Mouse (Mus musculus) embryonic facial prominence, embryonic 13.5 days (tissue): ENCODE measurements around the gene Nfix. TPM values are rescaled to one million over a fixed set of nuclear protein-coding genes. Genes with fewer than 3 reads are reported as not detected.

Experiments
- ATAC-seq: fragments of 200-750 bp; cut with Nextera tagmentation; 2 replicates; pipeline ENCODE4 v1.8.0; 2017; ENCODE audit warnings: low read depth; ENCODE audit not compliant: insufficient number of reproducible peaks, insufficient read depth, low FRiP score, low TSS enrichment
- H3K27ac ChIP-seq: fragments of 300-500 bp; sonication (generic); 2 replicates; pipeline ENCODE4 v1.5.1; 2015; ENCODE audit warnings: moderate library complexity, mild to moderate bottlenecking, inconsistent platforms
- H3K27me3 ChIP-seq: fragments of 300-500 bp; sonication (generic); 2 replicates; pipeline ENCODE4 v1.6.1; 2015; ENCODE audit warnings: mild to moderate bottlenecking, inconsistent platforms
- H3K36me3 ChIP-seq: fragments of 300-500 bp; sonication (generic); 2 replicates; pipeline ENCODE4 v1.6.1; 2015; ENCODE audit warnings: mild to moderate bottlenecking, inconsistent platforms
- H3K4me1 ChIP-seq: fragments of 300-500 bp; sonication (generic); 2 replicates; pipeline ENCODE4 v1.6.1; 2015; ENCODE audit warnings: inconsistent platforms
- H3K4me2 ChIP-seq: fragments of 300-500 bp; sonication (generic); 2 replicates; pipeline ENCODE4 v1.6.1; 2015; ENCODE audit warnings: moderate library complexity, mild to moderate bottlenecking, inconsistent platforms
- H3K4me3 ChIP-seq: fragments of 300-500 bp; sonication (generic); 2 replicates; pipeline ENCODE4 v1.5.1; 2015; ENCODE audit warnings: mild to moderate bottlenecking, inconsistent platforms
- H3K9ac ChIP-seq: fragments of 300-500 bp; sonication (generic); 2 replicates; pipeline ENCODE4 v1.6.1; 2015; ENCODE audit warnings: mild to moderate bottlenecking, inconsistent platforms
- H3K9me3 ChIP-seq: fragments of 300-500 bp; sonication (generic); 2 replicates; pipeline ENCODE4 v1.6.1; 2016; ENCODE audit warnings: inconsistent platforms
- WGBS: fragments of 180-500 bp; shearing (Covaris S2); methylation state at CpG from one replicate; pipeline ENCODE4 v1.1.7; 2015; ENCODE audit warnings: mixed read lengths; 5-methylcytosine and 5-hydroxymethylcytosine counted together
- polyA plus RNA-seq: library from polyadenylated mRNA; unstranded; fragments of >200 nt; fragmentation: Nextera tagmentation; extraction: Ambion mirVana; gene quantifications from 2 replicates; pipeline ENCODE4 v1.2.1, GENCODE M21; 2015

Gene Nfix
- polyA plus RNA-seq, result 37.0 and 42.9 TPM in 2 replicates

GRCm38 (mm10) chr8:84799999-84800831, at the start of gene Nfix:
Gene Nfix, minus strand, starts transcription at chr8:84800344.
- ATAC-seq, result peak; percentile 8; the same call in 1 of the 2 replicates
- peak within 1 kb of the TSS; percentile 98 for H3K4me3 ChIP-seq
- 3% methylated on average over 35 of the region's 125 CpGs for WGBS
- H3K4me1 ChIP-seq, result peaks cover 48% of the 10 kb centered on the region
- peaks cover 77% of the 10 kb centered on the region for H3K27me3 ChIP-seq
- peak within 1 kb of the TSS; percentile 92 for H3K27ac ChIP-seq
- peak within 1 kb of the TSS; percentile 97 for H3K9ac ChIP-seq
- no peaks in the 10 kb centered on the region for H3K9me3 ChIP-seq
- peaks cover 20% of the 10 kb centered on the region for H3K36me3 ChIP-seq
- H3K4me2 ChIP-seq, result peak within 1 kb of the TSS; percentile 83

DNA sequence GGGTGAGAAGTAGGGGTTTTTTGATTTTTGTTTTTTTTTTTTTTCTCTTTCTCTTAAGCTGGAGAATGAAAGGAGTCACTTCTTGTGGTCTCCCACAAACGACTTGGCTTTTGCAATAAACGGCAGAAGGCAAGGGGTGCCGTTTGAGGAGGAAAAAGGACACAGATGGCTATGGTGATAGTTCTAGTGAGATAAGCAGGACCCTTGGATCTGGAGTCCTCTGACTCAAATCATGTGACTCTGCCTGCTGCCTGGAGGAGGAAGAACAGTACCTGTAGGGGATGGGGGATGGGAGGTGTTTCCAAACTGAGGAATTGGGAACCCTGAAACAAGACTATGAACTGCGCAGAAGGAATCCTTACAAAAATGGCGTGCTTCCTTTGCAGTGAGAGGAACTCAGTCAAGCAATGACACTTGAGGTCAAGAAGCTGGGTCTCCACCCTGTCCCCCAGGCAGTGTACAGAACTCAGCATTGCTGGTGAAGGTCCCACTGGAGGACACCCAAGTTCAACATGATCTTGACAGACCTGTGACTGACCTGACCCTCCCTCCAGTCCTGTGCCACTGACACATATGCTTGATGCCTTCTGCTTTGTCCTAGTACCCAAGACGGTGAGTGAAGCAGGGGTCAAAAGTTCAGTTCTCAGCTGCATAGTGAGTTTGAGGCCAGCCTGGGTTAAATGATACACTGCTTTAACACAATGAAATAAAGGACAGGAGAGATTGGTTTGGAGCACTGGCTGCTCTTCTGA, 47.7 kb upstream of the Nfix start:
- Histone ChIP-seq H3K4me1 (peaks cover 37% of the 10 kb centered on the region), H3K4me2 (peak overlapping the region; percentile 75), H3K9ac (peak overlapping the region; percentile 74), H3K9me3 (no peaks in the 10 kb centered on the region), H3K4me3 (peak overlapping the region; percentile 97), H3K36me3 (peaks cover 28% of the 10 kb centered on the region), H3K27me3 (no peaks in the 10 kb centered on the region), H3K27ac (peak overlapping the region; percentile 80)
- no peak for ATAC-seq
- 38% methylated on average over 6 of the region's 6 CpGs for WGBS

GRCm38 (mm10) chr8:84846722-84847572, 46.8 kb upstream of the Nfix start, which contains the start of gene Calr:
Gene Calr, minus strand, starts transcription at chr8:84846934.
- under 1% methylated on average over 55 of the region's 55 CpGs for WGBS
- Histone ChIP-seq H3K27me3 (no peaks in the 10 kb centered on the region), H3K9me3 (no peaks in the 10 kb centered on the region), H3K27ac (peak within 1 kb of the TSS; percentile 88), H3K4me2 (peak within 1 kb of the TSS; percentile 84), H3K4me1 (peaks cover 42% of the 10 kb centered on the region), H3K9ac (peak within 1 kb of the TSS; percentile 97), H3K4me3 (peak within 1 kb of the TSS; percentile 97), H3K36me3 (peaks cover 37% of the 10 kb centered on the region)
- ATAC-seq, result peak; percentile 99

DNA sequence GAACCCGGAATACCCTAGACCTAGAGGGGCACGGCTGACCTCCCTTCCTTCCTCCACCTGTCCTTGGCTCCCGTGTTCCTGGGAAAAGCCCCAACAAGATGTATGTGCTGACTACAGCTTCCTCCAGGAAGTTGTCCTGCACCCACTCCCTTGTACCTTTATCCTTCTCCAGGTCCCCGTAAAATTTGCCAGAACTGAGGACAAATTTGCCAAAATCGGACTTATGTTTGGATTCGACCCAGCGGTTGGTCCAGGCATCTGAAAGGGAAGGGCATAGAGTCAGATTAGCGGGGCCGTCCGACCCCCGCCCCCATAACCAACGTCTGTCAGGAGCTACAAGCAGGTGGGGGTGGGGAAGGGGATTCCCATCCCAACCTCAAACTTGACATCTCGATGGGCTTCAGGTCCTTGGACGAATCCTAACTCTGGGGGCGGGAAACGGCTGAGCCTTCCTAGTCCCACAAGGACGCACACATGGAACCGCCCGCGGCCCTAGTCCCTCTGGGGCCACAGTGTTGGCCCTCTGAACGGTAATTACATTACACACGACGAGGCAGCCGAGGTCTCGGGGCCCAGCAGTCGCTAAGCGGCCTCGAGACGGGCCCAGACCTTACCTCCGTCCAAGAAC, 46.1 kb upstream of the Nfix start:
- H3K27me3 ChIP-seq, result no peaks in the 10 kb centered on the region
- WGBS, result under 1% methylated on average over 30 of the region's 30 CpGs
- peaks cover 45% of the 10 kb centered on the region for H3K36me3 ChIP-seq
- H3K4me2 ChIP-seq, result peak overlapping the region; percentile 84
- peak overlapping the region; percentile 97 for H3K4me3 ChIP-seq
- H3K4me1 ChIP-seq, result peaks cover 42% of the 10 kb centered on the region
- peak overlapping the region; percentile 88 for H3K27ac ChIP-seq
- peak; percentile 0; the same call in 1 of the 2 replicates for ATAC-seq
- no peaks in the 10 kb centered on the region for H3K9me3 ChIP-seq
- H3K9ac ChIP-seq, result peak overlapping the region; percentile 97

GRCm38 (mm10) chr8:84845355-84846093, 45.4 kb upstream of the Nfix start:
- WGBS, result 13% methylated on average over 12 of the region's 12 CpGs
- Histone ChIP-seq H3K4me3 (peak overlapping the region; percentile 97), H3K4me1 (peaks cover 42% of the 10 kb centered on the region), H3K4me2 (peak overlapping the region; percentile 84), H3K27me3 (no peaks in the 10 kb centered on the region), H3K27ac (0 out of 2 replicates have a peak overlapping the region, but pooled peaks have one; percentile 88), H3K36me3 (peaks cover 46% of the 10 kb centered on the region), H3K9me3 (no peaks in the 10 kb centered on the region), H3K9ac (peak overlapping the region; percentile 97)
- ATAC-seq, result no peak

DNA sequence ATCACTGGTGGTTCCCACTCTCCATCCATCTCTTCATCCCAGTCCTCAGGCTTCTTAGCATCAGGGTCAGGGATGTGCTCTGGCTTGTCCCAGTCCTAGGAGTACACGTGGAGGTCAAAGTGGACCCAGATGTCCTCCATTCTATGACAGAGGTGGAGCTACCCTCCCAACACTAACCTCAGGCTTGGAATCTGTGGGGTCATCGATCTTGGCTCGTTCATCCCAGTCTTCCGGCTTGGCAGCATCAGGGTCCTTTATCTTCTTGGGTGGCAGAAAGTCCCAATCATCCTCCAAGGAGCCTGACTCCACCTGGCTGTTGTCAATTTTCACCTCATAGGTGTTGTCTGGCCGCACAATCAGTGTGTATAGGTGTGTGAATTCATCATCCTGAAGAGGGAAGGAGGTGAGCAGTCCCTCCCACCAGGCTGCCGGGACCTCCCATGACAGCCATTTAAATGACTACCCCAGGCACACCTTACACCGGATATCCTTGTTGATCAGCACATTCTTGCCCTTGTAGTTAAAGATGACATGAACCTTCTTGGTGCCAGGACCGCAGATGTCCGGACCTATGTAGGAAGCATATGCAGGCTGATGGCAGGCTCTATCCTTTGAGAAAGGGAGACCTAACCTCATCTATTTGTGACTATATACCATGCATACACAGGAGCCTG, 44.4 kb upstream of the Nfix start:
- Histone ChIP-seq H3K9me3 (no peaks in the 10 kb centered on the region), H3K4me2 (peak overlapping the region; percentile 84), H3K27ac (peak overlapping the region; percentile 39; the same call in 1 of the 2 replicates), H3K4me1 (peaks cover 45% of the 10 kb centered on the region), H3K4me3 (peak overlapping the region; percentile 97), H3K36me3 (peaks cover 46% of the 10 kb centered on the region), H3K27me3 (no peaks in the 10 kb centered on the region), H3K9ac (peak overlapping the region; percentile 97)
- ATAC-seq, result no peak
- WGBS, result 82% methylated on average over 9 of the region's 9 CpGs

DNA sequence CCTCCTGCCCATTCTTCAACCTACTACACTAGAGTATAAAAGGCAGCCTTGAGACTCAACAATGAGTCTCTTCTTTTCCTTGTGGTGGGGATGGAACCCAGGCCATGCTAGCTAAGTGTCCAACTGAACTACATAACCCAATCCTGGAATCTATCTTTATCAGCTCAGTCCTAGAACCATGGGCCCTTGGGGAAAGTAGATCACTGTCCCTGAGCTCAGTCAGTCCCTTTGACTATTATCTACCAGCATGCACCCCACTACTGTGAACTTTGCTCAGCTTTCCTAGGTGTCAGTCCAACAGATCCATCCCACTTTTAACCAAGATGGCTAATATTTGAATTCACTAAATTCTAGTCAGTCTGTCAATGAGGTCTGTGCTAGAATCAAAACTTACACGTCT, 41.4 kb upstream of the Nfix start:
- 77% methylated on average over 1 of the region's 1 CpGs for WGBS
- Histone ChIP-seq H3K4me2 (no peak overlapping the region), H3K27ac (no peak overlapping the region), H3K4me3 (peak overlapping the region; percentile 0; the same call in 1 of the 2 replicates), H3K9ac (0 out of 2 replicates have a peak overlapping the region, but pooled peaks have one; percentile 27), H3K27me3 (no peaks in the 10 kb centered on the region), H3K4me1 (peaks cover 62% of the 10 kb centered on the region), H3K9me3 (no peaks in the 10 kb centered on the region), H3K36me3 (peaks cover 74% of the 10 kb centered on the region)
- no peak for ATAC-seq

DNA sequence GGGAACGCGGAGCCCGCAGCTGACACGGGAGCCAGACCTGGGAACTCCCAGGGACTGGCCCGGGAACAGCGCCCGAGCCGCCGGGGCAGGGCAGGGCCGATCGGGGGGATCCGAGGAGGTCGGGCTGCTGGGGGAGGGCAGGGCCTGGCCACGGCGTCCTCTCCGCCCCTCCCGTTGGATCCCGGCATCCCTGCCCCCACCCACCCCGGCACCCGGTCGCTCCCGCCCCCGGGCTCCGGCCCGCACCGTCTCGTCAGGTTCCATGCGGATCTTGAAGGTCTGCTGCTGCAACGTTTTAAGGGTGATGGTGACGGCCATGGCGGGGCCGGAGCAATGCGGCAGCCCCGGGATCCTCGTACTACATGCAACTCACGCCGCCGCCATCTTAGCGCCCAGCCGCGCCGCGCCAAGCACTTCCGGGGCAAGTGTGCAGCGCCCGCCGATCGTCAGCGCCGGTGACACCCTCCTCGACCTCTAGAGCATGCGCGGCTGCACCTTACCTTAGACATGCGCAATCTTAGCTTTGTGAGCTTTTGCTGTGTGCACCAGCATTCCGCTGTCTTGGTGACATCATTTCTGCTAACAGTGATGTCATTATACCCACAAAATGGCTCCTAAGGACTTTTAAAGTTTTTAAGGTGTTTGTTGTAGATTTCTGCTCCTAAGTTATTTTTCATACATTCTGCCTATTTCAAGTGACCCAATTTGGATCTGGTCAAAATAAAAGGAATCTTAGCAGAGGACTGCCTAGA, 40.3 kb upstream of the Nfix start, which contains the start of gene Rad23a:
Gene Rad23a (minus strand): TSS at position 418 of the 752 bp plus-strand sequence.
- Histone ChIP-seq H3K4me3 (peak within 1 kb of the TSS; percentile 89), H3K9me3 (no peaks in the 10 kb centered on the region), H3K4me1 (peaks cover 62% of the 10 kb centered on the region), H3K4me2 (peak within 1 kb of the TSS; percentile 67), H3K9ac (peak within 1 kb of the TSS; percentile 90), H3K27ac (peak within 1 kb of the TSS; percentile 90), H3K27me3 (no peaks in the 10 kb centered on the region), H3K36me3 (peaks cover 82% of the 10 kb centered on the region)
- under 1% methylated on average over 40 of the region's 55 CpGs for WGBS
- ATAC-seq, result peak; percentile 92

DNA sequence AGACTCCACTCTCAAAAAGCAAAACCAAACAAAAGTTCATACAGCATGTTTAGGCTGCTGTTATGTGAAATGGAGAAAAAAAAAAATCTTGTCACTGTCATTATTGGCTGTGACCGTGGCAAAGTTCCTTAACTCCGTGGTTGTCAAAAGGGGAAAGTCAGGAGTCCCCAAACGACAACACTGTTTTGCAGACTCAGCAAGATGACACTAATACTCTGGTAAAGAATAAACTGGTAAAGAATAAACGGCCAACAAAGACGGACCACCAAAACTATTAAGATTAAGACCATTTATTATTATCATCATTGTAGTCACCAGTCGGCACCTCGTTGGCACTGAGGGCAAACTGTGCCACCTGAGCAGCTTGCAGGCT, 39.7 kb upstream of the Nfix start:
- ATAC-seq, result no peak
- H3K27me3 ChIP-seq, result no peaks in the 10 kb centered on the region
- H3K36me3 ChIP-seq, result peaks cover 82% of the 10 kb centered on the region
- H3K4me1 ChIP-seq, result peaks cover 60% of the 10 kb centered on the region
- peak overlapping the region; percentile 67 for H3K4me2 ChIP-seq
- WGBS, result 2% methylated on average over 7 of the region's 7 CpGs
- peak overlapping the region; percentile 90 for H3K9ac ChIP-seq
- H3K27ac ChIP-seq, result peak overlapping the region; percentile 90
- no peaks in the 10 kb centered on the region for H3K9me3 ChIP-seq
- peak overlapping the region; percentile 89 for H3K4me3 ChIP-seq
